Mouse (Mus musculus): ENCODE results near the gene Rabepk. TPM values are rescaled to one million over a fixed set of nuclear protein-coding genes. Genes with fewer than 3 reads are reported as not detected.
"Not testable (repeated sequence)": the region's sequence is repeated elsewhere in the genome, so short reads cannot be mapped to it uniquely, and the experiment has no call there.

Gene Rabepk
- total and polyA plus RNA-seq, 3 experiments, result 47.1 to 85.3 TPM; not detected in 1

DNA sequence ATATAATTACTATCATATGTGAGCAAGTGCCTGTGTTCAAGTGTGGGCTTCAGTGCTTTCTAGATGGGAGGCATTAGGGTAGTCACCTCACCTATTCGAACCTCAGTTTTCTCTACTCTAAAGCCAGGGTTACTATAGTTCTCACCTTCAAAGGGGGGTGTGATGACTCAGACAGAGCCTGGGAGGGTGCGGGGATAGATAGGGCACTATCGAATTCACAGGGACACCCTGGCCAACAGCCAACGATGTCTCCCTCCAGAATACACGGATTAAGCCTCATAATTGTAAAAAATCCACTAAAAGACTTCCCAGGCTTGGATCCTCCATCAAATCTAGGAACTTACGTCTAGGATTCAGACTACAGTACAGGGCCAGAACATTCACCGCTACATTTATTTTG lies 4.3 kb downstream of the Rabepk start:
- Histone ChIP-seq H3K27me3 (ENCODE audit: control insufficient read depth in 1 of 2, insufficient read depth in 2 of 2, low read length in 2 of 2) (no peaks in the 10 kb centered on the region), H3K79me2 (ENCODE audit: control insufficient read depth, insufficient read depth, low read length, poor library complexity) (peaks cover 7% of the 10 kb centered on the region), H3K9me3 (replicated peaks; ENCODE audit: insufficient read depth, low read length) (no peaks in the 10 kb centered on the region), H3K27ac (ENCODE audit: control insufficient read depth, low read depth, low read length) (no peak overlapping the region), H3K9ac (ENCODE audit: control insufficient read depth, low read depth, low read length, poor library complexity, severe bottlenecking) (no peak overlapping the region), H3K36me3 (ENCODE audit: control insufficient read depth in 1 of 2, insufficient read depth in 2 of 2, low read length in 2 of 2) (peaks cover 4 to 21% of the 10 kb centered on the region in 2 experiments), H3K4me1 (ENCODE audit: control insufficient read depth in 1 of 2, insufficient read depth in 2 of 2, low read length in 2 of 2) (peaks cover 0 to 23% of the 10 kb centered on the region in 2 experiments), H3K4me3 (ENCODE audit: control insufficient read depth in 1 of 2, insufficient read depth in 1 of 2, low read depth in 2 of 2, low read length in 2 of 2) (no peak overlapping the region)
- DNase-seq (ENCODE audit: low read depth, low spot score), result peak; percentile 57
- TF ChIP-seq ETS1 (IDR thresholded peaks at IDR 0.05; ENCODE audit: low read depth, low read length), result 0 out of 2 replicates have a peak, but pooled peaks have one; percentile 25
- 0 out of 2 replicates have a peak, but pooled peaks have one; percentile 31 for TF ChIP-seq RCOR1 (IDR thresholded peaks at IDR 0.05; ENCODE audit: low read depth, low read length)
- peak; percentile 79 for TF ChIP-seq GATA1 (IDR thresholded peaks at IDR 0.05; ENCODE audit: low read depth, low read length)
- peak; percentile 66 for TF ChIP-seq TCF12 (IDR thresholded peaks at IDR 0.05; ENCODE audit: low read depth, low read length)
- TF ChIP-seq MEF2A (IDR thresholded peaks at IDR 0.05; ENCODE audit: extremely low read depth, insufficient replicate concordance, low read depth, low read length, poor library complexity, severe bottlenecking), result no peak
- peak; percentile 72 for TF ChIP-seq TAL1 (IDR thresholded peaks at IDR 0.05; ENCODE audit: low read length)
- TF ChIP-seq KAT2A (conservative IDR thresholded peaks at IDR 0.05; ENCODE audit: low read depth, low read length), result no peak
- peak; percentile 75 to 77 for TF ChIP-seq EP300 (IDR thresholded peaks at IDR 0.05; ENCODE audit: low read depth in 1 of 2, low read length in 2 of 2)

GRCm38 (mm10) chr2:34794511-34794910 lies 5.2 kb downstream of the Rabepk start:
- peaks cover 4 to 20% of the 10 kb centered on the region in 2 experiments for H3K36me3 ChIP-seq (ENCODE audit: control insufficient read depth in 1 of 2, insufficient read depth in 2 of 2, low read length in 2 of 2)
- H3K4me3 ChIP-seq (ENCODE audit: control insufficient read depth in 1 of 2, insufficient read depth in 1 of 2, low read depth in 2 of 2, low read length in 2 of 2), result no peak overlapping the region

DNA sequence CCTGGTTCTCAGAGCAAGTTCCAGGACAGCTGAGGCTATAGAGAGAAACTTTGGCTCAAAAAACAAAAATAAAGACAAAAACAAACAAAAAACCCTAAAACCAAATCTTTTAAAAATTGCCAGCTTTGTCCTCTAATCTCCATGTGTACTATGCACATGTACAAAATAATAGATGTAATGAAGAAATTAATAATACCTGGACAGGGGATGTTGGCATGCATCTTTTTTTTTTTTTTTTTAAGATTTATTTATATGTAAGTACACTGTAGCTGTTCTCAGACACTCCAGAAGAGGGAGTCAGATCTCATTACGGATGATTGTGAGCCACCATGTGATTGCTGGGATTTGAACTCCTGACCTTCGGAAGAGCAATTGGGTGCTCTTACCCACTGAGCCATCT lies 7.2 kb downstream of the Rabepk start:
- Histone ChIP-seq H3K4me1 (ENCODE audit: control insufficient read depth in 1 of 2, insufficient read depth in 2 of 2, low read length in 2 of 2) (peaks cover 0 to 13% of the 10 kb centered on the region in 2 experiments; a peak in 1 of 4 replicates), H3K36me3 (ENCODE audit: control insufficient read depth in 1 of 2, insufficient read depth in 2 of 2, low read length in 2 of 2) (peaks cover 4 to 12% of the 10 kb centered on the region in 2 experiments)
- H3K27ac ChIP-seq (ENCODE audit: control insufficient read depth, low read depth, low read length); H3K9ac ChIP-seq (ENCODE audit: control insufficient read depth, low read depth, low read length, poor library complexity, severe bottlenecking); H3K79me2 ChIP-seq (ENCODE audit: control insufficient read depth, insufficient read depth, low read length, poor library complexity); H3K4me3 ChIP-seq (ENCODE audit: control insufficient read depth in 1 of 2, insufficient read depth in 1 of 2, low read depth in 2 of 2, low read length in 2 of 2); DNase-seq (ENCODE audit: low read depth, low spot score); H3K27me3 ChIP-seq (ENCODE audit: control insufficient read depth in 1 of 2, insufficient read depth in 2 of 2, low read length in 2 of 2); H3K9me3 ChIP-seq (replicated peaks; ENCODE audit: insufficient read depth, low read length): not testable (repeated sequence)
- peak; percentile 68 for TF ChIP-seq ZNF384 (IDR thresholded peaks at IDR 0.05; ENCODE audit: low read depth, low read length)

More at GRCm38 (mm10) chr2:34794511-34794910, 5.2 kb downstream of the Rabepk start:
- H3K27ac ChIP-seq (ENCODE audit: control insufficient read depth, low read depth, low read length), result no peak overlapping the region
- H3K4me1 ChIP-seq (ENCODE audit: control insufficient read depth in 1 of 2, insufficient read depth in 2 of 2, low read length in 2 of 2), result peaks cover 0 to 23% of the 10 kb centered on the region in 2 experiments; a peak in 3 of 4 replicates
- H3K9me3 ChIP-seq (replicated peaks; ENCODE audit: insufficient read depth, low read length), result no peaks in the 10 kb centered on the region
- peaks cover 6% of the 10 kb centered on the region for H3K79me2 ChIP-seq (ENCODE audit: control insufficient read depth, insufficient read depth, low read length, poor library complexity)
- no peak for DNase-seq (ENCODE audit: low read depth, low spot score)
- no peaks in the 10 kb centered on the region for H3K27me3 ChIP-seq (ENCODE audit: control insufficient read depth in 1 of 2, insufficient read depth in 2 of 2, low read length in 2 of 2)
- no peak overlapping the region for H3K9ac ChIP-seq (ENCODE audit: control insufficient read depth, low read depth, low read length, poor library complexity, severe bottlenecking)
- TF ChIP-seq TBP (IDR thresholded peaks at IDR 0.05; ENCODE audit: low read depth, low read length) (no peak), ZMIZ1 (IDR thresholded peaks at IDR 0.05; ENCODE audit: low read depth, low read length) (no peak), ELF1 (IDR thresholded peaks at IDR 0.05; ENCODE audit: low read depth, low read length) (no peak), MYC (IDR thresholded peaks at IDR 0.05; ENCODE audit: low read depth, low read length) (no peak), TAL1 (IDR thresholded peaks at IDR 0.05; ENCODE audit: low read length) (no peak), MEF2A (IDR thresholded peaks at IDR 0.05; ENCODE audit: extremely low read depth, insufficient replicate concordance, low read depth, low read length, poor library complexity, severe bottlenecking) (no peak), POLR2AphosphoS2 (IDR thresholded peaks at IDR 0.05; ENCODE audit: low read length) (no peak), BHLHE40 (IDR thresholded peaks at IDR 0.05; ENCODE audit: borderline replicate concordance, low read depth, low read length) (no peak), NELFE (IDR thresholded peaks at IDR 0.05; ENCODE audit: low read depth, low read length) (no peak), E2F4 (IDR thresholded peaks at IDR 0.05; ENCODE audit: borderline replicate concordance, low read depth, low read length) (no peak)
